Mouse (Mus musculus) 3T3-L1 (cell line): ENCODE data around the gene Tbc1d25.
A peak's percentile ranks its signal among the peaks of the same experiment; 100 is the strongest.

Experiments used
- DNase-seq: peaks from one replicate; pipeline ENCODE4 v3.0.0-alpha.2; 2015; ENCODE audit warnings: low read depth, low spot score

Tbc1d25 gene

GRCm38 (mm10) chrX:8179646-8180045, 3.7 kb upstream of the Tbc1d25 start:
- DNase-seq, result no peak

- DNase-seq, result no peak
These were observed 2.9 kb upstream of the Tbc1d25 start for GRCm38 (mm10) chrX:8178871-8179270.

GRCm38 (mm10) chrX:8175169-8175503, 845 bp downstream of the Tbc1d25 start:
- DNase-seq, result no peak

- no peak for DNase-seq
These were observed 8.0 kb downstream of the Tbc1d25 start for GRCm38 (mm10) chrX:8167716-8168647.

- no peak for DNase-seq
These were observed 11.5 kb downstream of the Tbc1d25 start for GRCm38 (mm10) chrX:8164471-8164870.

- DNase-seq, result no peak
These were observed 12.9 kb downstream of the Tbc1d25 start for GRCm38 (mm10) chrX:8163076-8163475.

GRCm38 (mm10) chrX:8145153-8145991, 30.6 kb downstream of the Tbc1d25 start, which contains the start of gene Rbm3:
Gene Rbm3, minus strand, starts transcription at chrX:8145880.
- DNase-seq, result peak; percentile 90

GRCm38 (mm10) chrX:8143750-8144149, 32.2 kb downstream of the Tbc1d25 start:
- no peak for DNase-seq

GRCm38 (mm10) chrX:8142948-8143347, 33.0 kb downstream of the Tbc1d25 start:
- no peak for DNase-seq

GRCm38 (mm10) chrX:8141058-8141457, 34.9 kb downstream of the Tbc1d25 start:
- no peak for DNase-seq

GRCm38 (mm10) chrX:8140446-8140845, 35.5 kb downstream of the Tbc1d25 start:
- DNase-seq, result no peak

- DNase-seq, result peak; percentile 42
These were observed 36.5 kb downstream of the Tbc1d25 start for GRCm38 (mm10) chrX:8139480-8139879.

- DNase-seq, result no peak
These were observed 40.1 kb downstream of the Tbc1d25 start for GRCm38 (mm10) chrX:8135886-8136285.

- peak; percentile 95 for DNase-seq
These were observed 43.7 kb downstream of the Tbc1d25 start, which contains the start of gene Wdr13 for GRCm38 (mm10) chrX:8132017-8132976. Gene Wdr13, minus strand, starts transcription at chrX:8132892.

GRCm38 (mm10) chrX:8131393-8131792, 44.6 kb downstream of the Tbc1d25 start:
- no peak for DNase-seq

GRCm38 (mm10) chrX:8125235-8125634, 50.7 kb downstream of the Tbc1d25 start:
- DNase-seq, result peak; percentile 52

- DNase-seq, result no peak
These were observed 52.0 kb downstream of the Tbc1d25 start for GRCm38 (mm10) chrX:8123821-8124470.

- no peak for DNase-seq
These were observed 58.7 kb downstream of the Tbc1d25 start for GRCm38 (mm10) chrX:8117264-8117663.

- peak; percentile 47 for DNase-seq
These were observed 60.7 kb downstream of the Tbc1d25 start for GRCm38 (mm10) chrX:8115275-8115674.

GRCm38 (mm10) chrX:8105019-8105418, 71.0 kb downstream of the Tbc1d25 start:
- no peak for DNase-seq
